Mouse (Mus musculus) liver, postnatal 0 days (tissue): ENCODE data around the gene Cog5.

Experiments used
- CTCF ChIP-seq: sonication (generic); IDR thresholded peaks from 2 replicates; pipeline ENCODE4 v1.5.1; 2016; ENCODE audit warnings: antibody characterized with exemption, low read depth
- EP300 ChIP-seq: IDR thresholded peaks from 2 replicates; pipeline ENCODE4 v1.6.1; 2016; ENCODE audit warnings: antibody characterized with exemption, low read depth, mild to moderate bottlenecking

GRCm38 (mm10) chr12:31924135-31924534, 269.5 kb downstream of the Cog5 start:
- no peak for TF ChIP-seq CTCF
- no peak for TF ChIP-seq EP300
